In the genomic region with DNA sequence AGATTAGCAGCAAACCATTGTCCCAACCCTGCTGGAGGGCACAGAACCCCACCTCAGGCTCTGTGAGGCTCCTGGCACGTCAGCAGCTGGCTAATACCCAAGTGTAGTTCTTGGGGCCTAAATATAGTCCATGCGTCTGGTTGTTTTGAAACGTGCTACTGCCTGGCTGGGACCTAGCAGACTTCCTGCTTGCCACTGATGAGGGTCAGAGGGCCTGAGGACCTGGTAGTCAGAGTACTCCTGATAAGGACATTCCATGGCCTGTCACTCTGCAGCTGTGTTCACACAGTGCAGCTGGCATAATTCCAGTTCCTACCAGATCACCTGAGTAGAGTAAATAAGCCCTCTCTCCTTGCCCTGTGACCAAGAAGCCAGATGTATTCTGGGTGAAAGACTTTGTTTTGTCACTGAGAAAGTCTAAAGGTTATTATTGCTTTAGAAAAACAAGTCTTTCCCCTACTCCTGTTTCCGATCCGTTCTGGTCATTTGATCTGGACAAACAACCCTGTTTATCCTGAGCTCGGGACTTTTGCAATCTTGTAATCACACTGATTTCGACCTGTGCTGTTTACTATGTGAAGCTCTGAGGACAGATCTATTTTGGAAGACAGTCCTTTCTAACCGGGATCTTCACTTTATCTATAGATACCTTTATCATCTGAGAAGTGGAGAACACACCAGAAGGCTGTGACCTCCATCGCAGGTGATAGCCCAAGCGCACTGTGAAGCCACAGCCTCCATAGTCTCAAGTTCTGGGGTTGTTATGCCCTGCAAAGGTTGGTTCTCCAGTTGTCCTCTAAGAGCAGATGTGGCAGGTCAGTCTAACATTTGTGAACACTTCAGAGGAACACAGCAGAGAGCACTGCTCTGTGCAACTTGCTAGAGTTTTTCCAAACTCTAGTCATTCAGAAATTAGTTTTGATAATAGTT, we compare ENCODE assay signal across 8 mouse cellular contexts. TPM values are rescaled to one million over a fixed set of nuclear protein-coding genes. Genes with fewer than 3 reads are reported as not detected.
DNase-seq lines count a peak whose midpoint lies in the region; ATAC-seq and TF ChIP-seq lines count a peak whose summit lies in the region.

No protein-coding gene starts in this region.

- DNase-seq in 416B (ENCODE audit: low read depth), result peak; percentile 78
- peak; percentile 49 to 65 for DNase-seq in adrenal gland, postnatal 36 days
- DNase-seq in kidney, postnatal 4 days, result peak; percentile 69 to 77
- DNase-seq in frontal cortex, postnatal 10 days (ENCODE audit: low spot score in 2 of 2), result no peak
- no peak for DNase-seq in forebrain, postnatal 0 days

- peak overlapping the region; percentile 20 for H3K4me2 ChIP-seq in heart, embryonic 13.5 days
- H3K4me2 ChIP-seq in forebrain, postnatal 0 days (ENCODE audit: low read depth), result no peak overlapping the region

- no peaks in the 10 kb centered on the region for H3K27me3 ChIP-seq in heart, embryonic 13.5 days (replicated peaks)
- no peaks in the 10 kb centered on the region for H3K27me3 ChIP-seq in forebrain, postnatal 0 days (ENCODE audit: insufficient read depth, low read length)

- H3K9ac ChIP-seq in heart, embryonic 13.5 days, result peak overlapping the region; percentile 70
- H3K9ac ChIP-seq in forebrain, postnatal 0 days, result no peak overlapping the region

- no peak for TF ChIP-seq CTCF in forebrain, postnatal 0 days (IDR thresholded peaks at IDR 0.05; ENCODE audit: low read depth)

- no peak overlapping the region for H3K4me3 ChIP-seq in heart, embryonic 13.5 days
- H3K4me3 ChIP-seq in forebrain, postnatal 0 days (ENCODE audit: low read depth, low read length), result no peak overlapping the region

- ATAC-seq in heart, embryonic 13.5 days (ENCODE audit: extremely low read depth, insufficient number of reproducible peaks, low FRiP score, low TSS enrichment), result peak; percentile 83
- peak; percentile 35; the same call in 1 of the 2 replicates for ATAC-seq in megakaryocyte-erythroid progenitor cell, adult 5-6 weeks (replicated peaks; ENCODE audit: low FRiP score, low TSS enrichment, poor library complexity, severe bottlenecking)
- ATAC-seq in CD4-positive, CD25-positive, alpha-beta regulatory T cell, adult 4 months, result no peak
- no peak for ATAC-seq in forebrain, postnatal 0 days

- WGBS in heart, embryonic 13.5 days, result 16% methylated on average over 10 of the region's 10 CpGs
- WGBS in forebrain, postnatal 0 days, result 69% methylated on average over 10 of the region's 10 CpGs

- no peaks in the 10 kb centered on the region for H3K9me3 ChIP-seq in heart, embryonic 13.5 days
- no peaks in the 10 kb centered on the region for H3K9me3 ChIP-seq in forebrain, postnatal 0 days (ENCODE audit: low read length)

- no peaks in the 10 kb centered on the region for H3K36me3 ChIP-seq in heart, embryonic 13.5 days
- H3K36me3 ChIP-seq in forebrain, postnatal 0 days (ENCODE audit: insufficient read depth), result no peaks in the 10 kb centered on the region

- peak overlapping the region; percentile 98 for H3K27ac ChIP-seq in heart, embryonic 13.5 days (replicated peaks)
- no peak overlapping the region for H3K27ac ChIP-seq in forebrain, postnatal 0 days (ENCODE audit: low read depth, low read length)

- peaks cover 54% of the 10 kb centered on the region for H3K4me1 ChIP-seq in heart, embryonic 13.5 days
- no peaks in the 10 kb centered on the region for H3K4me1 ChIP-seq in forebrain, postnatal 0 days (ENCODE audit: insufficient read depth)

RNA-seq across cellular contexts. Expression of gene Zfp422, which starts 6.7 kb away (rescaled TPM):
- total RNA-seq in adrenal gland, postnatal 36 days (2021), result 10 to 100 TPM; 19.7 to 23.0 TPM
- polyA plus RNA-seq in heart, embryonic 13.5 days (2015; fragmentation: Nextera tagmentation; extraction: Ambion mirVana), result 82.4 and 83.3 TPM in 2 replicates
- total RNA-seq in megakaryocyte-erythroid progenitor cell, adult 5-6 weeks (2014; fragmentation: Nextera tagmentation), result 32.6 and 36.2 TPM in 2 replicates
- total RNA-seq in megakaryocyte-erythroid progenitor cell, adult 5-6 weeks (2017), result 21.2 and 40.2 TPM in 2 replicates
- polyA plus RNA-seq in CD4-positive, CD25-positive, alpha-beta regulatory T cell, adult 4 months (2017; shearing (Covaris generic)), result 10 to 100 TPM; 24.6 to 27.0 TPM
- total RNA-seq in forebrain, postnatal 0 days (2014; rRNA removed), result 63.4 and 79.8 TPM in 2 replicates
- polyA plus RNA-seq in forebrain, postnatal 0 days (2015; fragmentation: Nextera tagmentation; extraction: Ambion mirVana), result 114 TPM in 2 replicates

RNA-seq across cellular contexts. Expression of gene Depp1, which starts 14.9 kb away (rescaled TPM):
- 10 to 100 TPM in 1 of 2 experiments, 1 to 10 TPM in 1; 7.0 to 20.2 TPM for total RNA-seq in adrenal gland, postnatal 36 days (2021)
- 16.1 and 17.5 TPM in 2 replicates for polyA plus RNA-seq in heart, embryonic 13.5 days (2015; fragmentation: Nextera tagmentation; extraction: Ambion mirVana)
- total RNA-seq in megakaryocyte-erythroid progenitor cell, adult 5-6 weeks (2014; fragmentation: Nextera tagmentation), result not detected in 2 replicates
- not detected in 2 replicates for total RNA-seq in megakaryocyte-erythroid progenitor cell, adult 5-6 weeks (2017)
- polyA plus RNA-seq in CD4-positive, CD25-positive, alpha-beta regulatory T cell, adult 4 months (2017; shearing (Covaris generic)), result not detected
- total RNA-seq in forebrain, postnatal 0 days (2014; rRNA removed), result 1.6 and 2.8 TPM in 2 replicates
- 2.6 TPM in 2 replicates for polyA plus RNA-seq in forebrain, postnatal 0 days (2015; fragmentation: Nextera tagmentation; extraction: Ambion mirVana)

RNA-seq across cellular contexts. Expression of gene Rassf4, which starts 38.2 kb away (rescaled TPM):
- 1 to 10 TPM; 2.8 to 4.7 TPM for total RNA-seq in adrenal gland, postnatal 36 days (2021)
- 5.5 and 6.4 TPM in 2 replicates for polyA plus RNA-seq in heart, embryonic 13.5 days (2015; fragmentation: Nextera tagmentation; extraction: Ambion mirVana)
- 2.0 and 2.4 TPM in 2 replicates for total RNA-seq in megakaryocyte-erythroid progenitor cell, adult 5-6 weeks (2014; fragmentation: Nextera tagmentation)
- 3.3 and 5.4 TPM in 2 replicates for total RNA-seq in megakaryocyte-erythroid progenitor cell, adult 5-6 weeks (2017)
- polyA plus RNA-seq in CD4-positive, CD25-positive, alpha-beta regulatory T cell, adult 4 months (2017; shearing (Covaris generic)), result 1 to 10 TPM; 3.2 to 5.1 TPM
- total RNA-seq in forebrain, postnatal 0 days (2014; rRNA removed), result 2.2 and 2.8 TPM in 2 replicates
- 4.5 and 6.5 TPM in 2 replicates for polyA plus RNA-seq in forebrain, postnatal 0 days (2015; fragmentation: Nextera tagmentation; extraction: Ambion mirVana)

RNA-seq across cellular contexts. Expression of gene Olfr215, which starts 51.5 kb away (rescaled TPM):
- total RNA-seq in adrenal gland, postnatal 36 days (2021), result not detected
- not detected in 2 replicates for polyA plus RNA-seq in heart, embryonic 13.5 days (2015; fragmentation: Nextera tagmentation; extraction: Ambion mirVana)
- total RNA-seq in megakaryocyte-erythroid progenitor cell, adult 5-6 weeks (2014; fragmentation: Nextera tagmentation), result not detected in 2 replicates
- total RNA-seq in megakaryocyte-erythroid progenitor cell, adult 5-6 weeks (2017), result not detected in 2 replicates
- polyA plus RNA-seq in CD4-positive, CD25-positive, alpha-beta regulatory T cell, adult 4 months (2017; shearing (Covaris generic)), result not detected
- 0.14 TPM in 1 of 2 replicates, not detected in the other for total RNA-seq in forebrain, postnatal 0 days (2014; rRNA removed)
- polyA plus RNA-seq in forebrain, postnatal 0 days (2015; fragmentation: Nextera tagmentation; extraction: Ambion mirVana), result not detected in 2 replicates

Comparison
In these comparisons a context has a peak if more than half of its experiments do, and no peak if none do; other contexts are left out.
1. DNase-seq: peak in 416B (single experiment), adrenal gland, postnatal 36 days (2 of 2) and kidney, postnatal 4 days (2 of 2); none in frontal cortex, postnatal 10 days (0 of 2) and forebrain, postnatal 0 days (single experiment).
2. ATAC-seq: peak in heart, embryonic 13.5 days (single experiment) and megakaryocyte-erythroid progenitor cell, adult 5-6 weeks (single experiment); none in CD4-positive, CD25-positive, alpha-beta regulatory T cell, adult 4 months (single experiment) and forebrain, postnatal 0 days (single experiment).